Mouse (Mus musculus) small intestine, adult 2 months (tissue): ENCODE measurements around the gene Rcsd1.

Source experiments
- CTCF ChIP-seq: fragments of 200-500 bp; IDR thresholded peaks from 2 replicates; pipeline ENCODE4 v1.5.1; 2012; ENCODE audit warnings: low read depth, mild to moderate bottlenecking, control low read depth, inconsistent platforms, low read length, moderate library complexity, mixed read lengths; ENCODE audit not compliant: insufficient replicate concordance, insufficient read length; ENCODE audit errors: extremely low read depth
- POLR2A ChIP-seq: fragments of 200-500 bp; IDR thresholded peaks from 2 replicates; pipeline ENCODE4 v1.6.1; 2012; ENCODE audit warnings: low read depth, mild to moderate bottlenecking, control low read depth, inconsistent platforms, low read length, moderate library complexity

DNA sequence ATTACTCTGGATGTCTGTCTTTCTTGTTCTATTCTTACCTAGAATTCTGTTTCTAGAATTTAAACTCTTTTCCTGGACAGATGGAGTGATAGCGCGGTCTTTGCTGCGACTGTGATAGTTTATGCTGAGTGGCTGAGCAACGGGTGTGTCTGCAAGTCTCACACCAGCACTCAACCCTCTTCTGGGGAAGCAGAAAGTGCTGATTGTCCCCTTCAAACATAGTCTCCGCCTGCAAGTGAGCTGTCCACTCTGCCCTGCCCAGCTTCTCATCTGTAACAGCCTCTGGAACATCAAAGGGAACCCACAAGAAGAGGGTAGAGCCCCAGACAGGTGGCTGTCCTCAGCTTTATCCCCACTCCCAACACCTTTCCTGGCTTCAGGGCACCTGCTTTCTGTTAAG is 19.7 kb downstream of the Rcsd1 start:
- TF ChIP-seq POLR2A, result no peak
- no peak for TF ChIP-seq CTCF
